18 mouse cellular contexts compared by ENCODE assay signal in the genomic region with DNA sequence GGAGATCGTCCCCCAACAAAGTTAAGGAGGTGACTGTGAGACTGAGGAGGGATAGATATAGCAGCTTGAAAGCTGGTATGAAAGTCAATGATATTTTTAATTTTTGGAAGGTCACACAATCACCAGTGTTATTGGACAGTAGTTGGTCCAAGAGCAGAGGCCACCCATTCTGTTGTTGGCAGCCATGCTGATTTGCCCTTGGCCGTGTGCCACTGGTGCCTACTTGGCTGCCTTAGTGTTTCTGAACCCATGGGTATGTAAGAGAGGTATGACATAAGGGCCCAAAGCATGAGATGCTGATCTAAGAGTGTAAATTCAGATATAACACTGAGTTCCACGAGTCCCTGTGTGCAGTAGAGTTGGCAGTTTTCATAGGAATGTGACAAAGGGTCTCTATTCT.
A peak's percentile ranks its signal among the peaks of the same experiment; 100 is the strongest.
DNase-seq lines count a peak whose midpoint lies in the region; TF ChIP-seq lines count a peak whose summit lies in the region.
"Had no signal": no experiment of that assay in that cellular context is flagged by ENCODE, and none has a peak within 500 bp of the region (broad histone marks: within the 10 kb centered on the region; RNA-seq: fewer than 3 reads in every experiment).

No protein-coding gene starts in this region.

- no peak for TF ChIP-seq POLR2A in heart, adult 2 months (IDR thresholded peaks at IDR 0.05; ENCODE audit: insufficient read depth, low read depth, low read length)
- TF ChIP-seq POLR2A in lung, adult 2 months (IDR thresholded peaks at IDR 0.05; ENCODE audit: borderline replicate concordance, extremely low read depth, low read depth, low read length): no peak

- no peak overlapping the region for H3K9ac ChIP-seq in heart, adult 2 months (ENCODE audit: low read depth, low read length)
- H3K9ac ChIP-seq: embryonic facial prominence, embryonic 13.5 days; hindbrain, embryonic 15.5 days; intestine, embryonic 15.5 days; limb, embryonic 12.5 days; liver, embryonic 13.5 days had no signal

- H3K79me2 ChIP-seq in heart, adult 2 months (replicated peaks; ENCODE audit: control insufficient read depth, insufficient read depth, low read length): no peaks in the 10 kb centered on the region

- H3K4me1 ChIP-seq in heart, adult 2 months (ENCODE audit: control insufficient read depth, insufficient read depth, low read length): no peaks in the 10 kb centered on the region
- H3K4me1 ChIP-seq in heart, embryonic 10.5 days: no peaks in the 10 kb centered on the region
- H3K4me1 ChIP-seq in lung, adult 2 months (ENCODE audit: control insufficient read depth, insufficient read depth, low read length): no peaks in the 10 kb centered on the region
- H3K4me1 ChIP-seq: embryonic facial prominence, embryonic 13.5 days; hindbrain, embryonic 15.5 days; intestine, embryonic 15.5 days; limb, embryonic 12.5 days; liver, embryonic 13.5 days had no signal

- DNase-seq in cerebellum, adult 18-20 months: peak; percentile 1 to 6
- no peak for DNase-seq in cerebellum, adult 11-12 months
- peak; percentile 20 for DNase-seq in heart, adult 2 months
- no peak for DNase-seq in heart, embryonic 10.5 days (ENCODE audit: low spot score)
- DNase-seq in adrenal gland, postnatal 25 days: peak; percentile 20
- DNase-seq in heart, adult 9 months (ENCODE audit: low spot score in 2 of 2): peak; percentile 18 to 20
- no peak for DNase-seq in frontal cortex, postnatal 10 days (ENCODE audit: low spot score in 2 of 2)
- DNase-seq in lung, adult 2 months: no peak
- DNase-seq: gastrocnemius, postnatal 36 days; kidney, adult 9 months; kidney, postnatal 4 days; liver, embryonic 13.5 days; right cerebral cortex, postnatal 4 days had no signal

- H3K27ac ChIP-seq in heart, adult 2 months: no peak overlapping the region
- H3K27ac ChIP-seq in heart, embryonic 10.5 days: no peak overlapping the region
- H3K27ac ChIP-seq: embryonic facial prominence, embryonic 13.5 days; hindbrain, embryonic 15.5 days; intestine, embryonic 15.5 days; limb, embryonic 12.5 days; liver, embryonic 13.5 days had no signal

- no peaks in the 10 kb centered on the region for H3K9me3 ChIP-seq in heart, embryonic 10.5 days
- H3K9me3 ChIP-seq: embryonic facial prominence, embryonic 13.5 days; hindbrain, embryonic 15.5 days; intestine, embryonic 15.5 days; limb, embryonic 12.5 days; liver, embryonic 13.5 days had no signal

- no peak for TF ChIP-seq EP300 in heart, adult 2 months (IDR thresholded peaks at IDR 0.05; ENCODE audit: insufficient read depth, low read depth, low read length)

- H3K4me3 ChIP-seq in heart, adult 2 months: no peak overlapping the region
- H3K4me3 ChIP-seq in heart, embryonic 10.5 days: no peak overlapping the region
- H3K4me3 ChIP-seq in lung, adult 2 months (replicated peaks; ENCODE audit: extremely low read depth, low read depth, low read length): no peak overlapping the region
- H3K4me3 ChIP-seq: embryonic facial prominence, embryonic 13.5 days; hindbrain, embryonic 15.5 days; intestine, embryonic 15.5 days; limb, embryonic 12.5 days; liver, embryonic 13.5 days had no signal

- intact Hi-C loops in heart, adult 2 months (cut with DNase I): no loop called here

- H3K27me3 ChIP-seq in heart, adult 2 months (ENCODE audit: control insufficient read depth, insufficient read depth, low read length): no peaks in the 10 kb centered on the region
- no peaks in the 10 kb centered on the region for H3K27me3 ChIP-seq in heart, embryonic 10.5 days (ENCODE audit: insufficient read depth, poor library complexity, severe bottlenecking)
- H3K27me3 ChIP-seq: CH12.LX; embryonic facial prominence, embryonic 13.5 days; hindbrain, embryonic 15.5 days; intestine, embryonic 15.5 days; liver, embryonic 13.5 days had no signal

- 40% methylated on average over 3 of the region's 3 CpGs for WGBS in heart, adult 2 months
- WGBS in heart, embryonic 10.5 days: 76% methylated on average over 3 of the region's 3 CpGs
- 59% methylated on average over 3 of the region's 3 CpGs for WGBS in lung, adult 2 months

- no peak for TF ChIP-seq CTCF in heart, adult 2 months (IDR thresholded peaks at IDR 0.05)
- TF ChIP-seq CTCF in lung, adult 2 months (IDR thresholded peaks at IDR 0.05; ENCODE audit: insufficient read depth, low read length): no peak

- no peaks in the 10 kb centered on the region for H3K36me3 ChIP-seq in heart, adult 2 months (ENCODE audit: control insufficient read depth, insufficient read depth, low read length)
- no peaks in the 10 kb centered on the region for H3K36me3 ChIP-seq in heart, embryonic 10.5 days
- H3K36me3 ChIP-seq: embryonic facial prominence, embryonic 13.5 days; hindbrain, embryonic 15.5 days; intestine, embryonic 15.5 days; limb, embryonic 12.5 days; liver, embryonic 13.5 days had no signal

Comparison
In these comparisons a context has a peak if more than half of its experiments do, and no peak if none do; other contexts are left out.
1. DNase-seq: peak in cerebellum, adult 18-20 months (2 of 2), heart, adult 2 months (2 of 2), adrenal gland, postnatal 25 days (single experiment) and heart, adult 9 months (2 of 2); none in cerebellum, adult 11-12 months (single experiment), heart, embryonic 10.5 days (single experiment), frontal cortex, postnatal 10 days (0 of 2) and lung, adult 2 months (single experiment).